Mouse (Mus musculus): Measurements from ENCODE around the gene Slc39a9. TPM values are rescaled to one million over a fixed set of nuclear protein-coding genes. Genes with fewer than 3 reads are reported as not detected.

Gene Slc39a9
- 10 to 100 TPM in 1 of 2 experiments, 1 to 10 TPM in 1; 9.8 to 10.2 TPM for total RNA-seq (2021)
- long read RNA-seq, experiment 1, full-length matches to known transcripts = 4 of 8 reads
- long read RNA-seq, experiment 1, partial matches to known transcripts = 4 of 8 reads
- long read RNA-seq, experiment 1, other reads (novel, unspliced or antisense) = 0 of 8 reads
- long read RNA-seq, experiment 2, full-length matches to known transcripts = 4 of 9 reads
- long read RNA-seq, experiment 2, partial matches to known transcripts = 0 of 9 reads
- long read RNA-seq, experiment 2, other reads (novel, unspliced or antisense) = 5 of 9 reads

DNA sequence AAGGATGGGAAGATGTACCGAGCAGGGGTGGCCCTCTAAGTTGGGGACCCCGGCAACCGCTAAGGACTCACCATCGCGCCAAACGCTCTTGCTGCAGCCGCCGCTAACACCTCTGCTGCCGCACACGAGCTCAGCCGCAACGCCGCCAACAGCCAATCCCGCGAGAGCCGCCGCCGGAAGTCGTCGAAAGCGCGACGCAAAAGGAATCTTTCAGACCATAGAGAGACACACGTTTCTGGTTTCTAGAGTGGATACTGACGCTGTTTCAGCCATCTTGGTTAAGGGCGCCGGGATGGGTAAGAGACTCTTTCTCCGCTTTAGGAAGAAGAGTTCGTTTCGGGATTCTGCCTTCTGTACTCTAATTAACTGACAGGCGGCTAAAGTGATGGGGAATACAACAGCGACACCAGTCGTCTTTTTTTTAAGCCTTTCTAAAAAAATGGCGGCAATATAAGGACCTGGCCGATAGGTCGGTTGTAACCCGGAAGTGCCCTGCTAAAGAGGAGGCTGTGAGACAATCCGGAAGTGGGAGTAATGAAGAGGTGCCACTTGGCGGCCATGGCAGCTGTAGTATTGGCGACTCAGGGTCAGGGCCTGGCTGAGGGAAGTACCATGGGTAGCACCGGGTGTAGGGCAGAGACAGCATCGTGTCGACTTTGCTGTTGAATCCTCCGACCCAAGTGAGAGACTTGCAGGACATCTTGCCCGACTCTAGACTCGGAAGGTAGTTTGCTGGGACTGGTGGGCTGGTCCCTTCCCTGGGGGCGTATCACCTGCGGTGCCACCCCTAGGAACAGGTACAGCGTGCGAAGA lies at the start of gene Slc39a9, which contains the start of gene Erh:
Slc39a9 (plus strand) TSS at position 191 of the 813 bp plus-strand sequence.
Erh (minus strand) TSS at position 649 of the 813 bp plus-strand sequence.
- DNase-seq = peak; percentile 91
- intact Hi-C loops (cut with DNase I; ENCODE audit: low total_unique reads) = no loop called here

DNA sequence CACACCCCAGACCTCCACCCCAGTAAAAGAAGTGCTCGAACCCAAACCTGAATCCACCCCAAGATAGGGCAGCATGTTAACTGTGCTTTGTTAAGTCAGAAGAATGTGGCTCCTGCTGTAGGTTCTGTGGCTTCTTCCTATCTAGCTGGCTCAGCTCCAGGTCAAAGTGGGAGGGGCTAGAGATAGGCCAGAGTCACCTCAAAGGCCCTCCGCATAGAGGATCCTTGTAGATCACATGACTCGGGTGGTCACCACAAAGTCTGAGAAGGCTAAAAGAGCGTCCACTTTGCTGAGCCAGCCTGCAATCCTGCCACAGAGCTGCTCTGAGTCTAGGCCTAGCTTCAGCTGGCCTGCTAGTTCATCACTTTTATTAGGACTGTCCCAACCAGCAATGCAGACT lies 49.5 kb upstream of the Slc39a9 start:
- intact Hi-C loops (cut with DNase I; ENCODE audit: low total_unique reads) = no loop called here
- DNase-seq = no peak

DNA sequence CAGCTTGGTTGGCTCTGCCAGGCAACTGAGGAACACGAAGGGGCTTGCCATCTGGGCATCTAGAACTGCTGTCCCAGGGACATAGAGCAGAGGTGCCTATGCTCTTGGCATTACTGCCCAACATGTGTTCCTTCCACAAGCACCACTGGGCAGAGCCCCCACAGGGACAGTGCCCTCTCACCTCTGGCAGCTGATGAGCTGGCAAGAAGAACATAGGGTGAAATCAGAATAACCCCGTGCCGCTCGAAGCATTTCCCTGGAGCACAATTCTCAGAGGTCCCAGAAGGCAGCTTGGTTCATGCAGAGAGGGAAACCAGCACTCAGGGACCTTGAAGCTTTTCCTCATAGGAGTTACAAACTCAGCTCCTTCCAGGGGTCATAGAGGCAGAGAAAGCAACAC lies 48.9 kb upstream of the Slc39a9 start:
- intact Hi-C loops (cut with DNase I; ENCODE audit: low total_unique reads) = no loop called here
- no peak for DNase-seq

DNA sequence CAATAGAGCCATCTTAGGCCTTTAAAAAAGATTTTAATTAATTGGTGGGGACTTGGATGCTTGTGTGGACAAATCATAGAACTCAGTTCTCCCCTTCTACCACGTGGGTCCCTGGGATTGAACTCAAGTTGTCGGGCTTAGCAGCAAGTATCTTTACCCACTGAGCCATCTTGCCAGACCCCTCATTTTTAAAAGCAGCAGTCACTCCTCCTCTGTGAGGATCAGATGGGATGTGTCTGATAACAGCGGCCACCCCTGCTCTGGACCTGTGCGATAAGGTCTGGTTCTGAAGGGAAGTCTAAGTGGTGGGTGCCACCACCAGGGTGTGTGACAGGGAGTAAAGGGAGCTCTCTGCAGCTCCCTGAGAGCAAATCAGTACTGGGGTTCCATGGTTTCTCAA lies 48.1 kb upstream of the Slc39a9 start:
- DNase-seq = no peak
- intact Hi-C loops (cut with DNase I; ENCODE audit: low total_unique reads) = no loop called here

DNA sequence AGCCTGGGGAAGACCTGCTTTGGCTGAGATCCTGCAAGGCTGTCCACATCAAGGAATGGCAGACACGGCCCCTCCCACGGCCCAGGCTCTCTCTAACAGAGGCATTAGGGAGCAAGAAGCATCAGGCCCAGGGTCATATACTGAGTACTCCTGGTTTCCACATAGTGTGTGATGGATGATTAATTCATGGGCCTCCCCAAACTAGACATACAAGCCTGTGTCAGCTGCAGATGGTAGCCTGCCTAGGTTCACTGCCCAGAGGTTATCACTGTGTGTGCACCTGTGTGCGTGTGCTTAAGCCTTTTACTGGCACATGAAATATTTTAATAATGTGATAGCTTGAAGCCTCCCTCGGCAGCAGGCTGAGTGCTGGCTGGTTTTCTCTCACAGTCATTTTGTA lies 47.7 kb upstream of the Slc39a9 start:
- intact Hi-C loops (cut with DNase I; ENCODE audit: low total_unique reads) = no loop called here

DNA sequence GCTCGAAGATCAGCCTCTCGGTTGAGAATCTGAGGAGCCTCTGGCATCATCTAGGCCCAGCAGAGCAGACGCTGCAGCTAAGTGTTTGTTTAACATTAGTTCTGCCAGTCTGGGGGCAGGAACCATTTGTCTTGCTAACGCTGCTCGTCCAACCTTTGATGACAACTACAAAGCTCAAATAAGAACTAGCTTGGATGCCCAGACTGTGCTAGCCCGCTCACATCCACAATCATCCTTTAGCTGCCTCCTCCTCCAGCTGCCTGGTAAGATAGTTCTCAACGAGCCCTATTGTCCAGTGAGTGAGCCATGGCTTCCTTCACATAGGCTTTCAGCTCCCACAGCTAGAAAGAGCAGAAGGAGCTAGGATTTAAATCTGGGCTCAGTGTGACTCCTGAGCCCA lies 45.4 kb upstream of the Slc39a9 start:
- DNase-seq = no peak
- intact Hi-C loops (cut with DNase I; ENCODE audit: low total_unique reads) = no loop called here

More for the DNA sequence above, 47.7 kb upstream of the Slc39a9 start:
- DNase-seq = no peak

DNA sequence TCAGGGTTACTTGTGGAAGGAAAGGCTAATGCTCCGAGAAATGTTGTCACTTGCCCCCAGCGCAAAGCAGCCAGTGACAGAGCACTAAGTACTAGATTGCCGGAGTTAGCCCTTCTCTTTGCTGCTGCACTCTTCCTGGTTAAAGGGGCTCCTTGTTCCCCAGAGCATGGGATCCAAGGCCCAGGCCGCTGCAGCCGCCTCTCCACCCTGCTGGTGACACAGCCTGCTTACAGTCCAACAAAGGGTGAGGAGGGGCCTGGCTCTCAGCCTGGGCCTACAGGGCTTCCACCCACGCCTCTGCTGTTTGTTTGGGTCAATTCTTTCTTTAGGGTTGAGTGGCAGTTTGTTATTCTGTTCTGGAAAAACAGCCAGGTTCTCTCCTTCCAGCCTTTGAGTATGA lies 44.9 kb upstream of the Slc39a9 start:
- peak; percentile 69 for DNase-seq
- intact Hi-C loops (cut with DNase I; ENCODE audit: low total_unique reads) = no loop called here

DNA sequence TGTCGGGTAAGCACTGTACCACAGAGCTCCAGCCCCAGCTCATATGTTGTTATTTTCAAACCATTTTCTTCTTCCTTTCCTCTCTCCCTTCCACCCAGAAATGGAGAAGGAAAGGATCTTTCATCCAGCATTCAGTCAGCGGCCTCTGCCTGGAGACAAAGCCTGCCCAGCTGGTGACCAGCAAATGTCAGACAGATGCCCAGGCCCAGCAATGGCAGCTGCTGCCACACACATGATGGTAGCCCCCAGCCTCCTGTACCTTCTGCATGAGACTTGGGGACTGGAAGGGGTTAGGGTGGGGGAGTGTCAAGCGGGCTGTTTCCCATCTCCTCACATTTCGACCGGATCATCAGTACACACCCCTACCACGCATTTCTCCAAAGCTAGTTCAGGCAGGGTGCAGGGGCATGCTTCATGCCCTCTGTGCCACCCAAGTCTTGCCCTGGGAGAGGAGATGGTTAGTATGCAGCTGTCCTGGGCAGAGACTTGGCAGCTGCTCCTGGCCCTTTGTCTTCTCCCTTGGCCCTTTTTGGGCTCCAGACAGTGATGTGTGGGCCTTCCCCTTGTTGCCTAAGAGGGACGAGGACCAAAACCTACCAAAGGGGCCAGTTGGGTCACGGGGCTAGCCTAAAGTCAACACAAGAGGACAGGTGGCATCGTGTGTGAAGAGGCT lies 42.0 kb upstream of the Slc39a9 start:
- intact Hi-C loops (cut with DNase I; ENCODE audit: low total_unique reads) = no loop called here
- no peak for DNase-seq

DNA sequence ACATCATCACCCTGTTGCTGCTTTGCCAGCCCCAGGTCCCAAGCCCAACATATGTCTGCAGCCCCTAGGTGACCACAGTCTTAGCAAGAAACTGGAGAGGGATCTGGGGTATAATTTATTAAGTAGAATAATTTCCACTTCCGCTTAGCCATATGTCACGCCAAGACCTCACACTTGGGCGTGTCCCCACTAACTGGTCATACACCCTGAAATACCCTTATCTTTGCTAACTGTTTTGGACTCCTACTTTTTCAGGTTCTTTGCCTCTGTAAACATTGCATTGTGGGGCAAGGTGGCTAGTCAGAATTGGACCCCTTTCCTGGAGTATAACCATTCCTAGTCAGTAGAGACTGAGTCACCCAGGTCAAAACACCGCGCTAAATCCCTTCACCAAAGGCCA lies 41.3 kb upstream of the Slc39a9 start:
- intact Hi-C loops (cut with DNase I; ENCODE audit: low total_unique reads) = no loop called here
- DNase-seq = no peak

DNA sequence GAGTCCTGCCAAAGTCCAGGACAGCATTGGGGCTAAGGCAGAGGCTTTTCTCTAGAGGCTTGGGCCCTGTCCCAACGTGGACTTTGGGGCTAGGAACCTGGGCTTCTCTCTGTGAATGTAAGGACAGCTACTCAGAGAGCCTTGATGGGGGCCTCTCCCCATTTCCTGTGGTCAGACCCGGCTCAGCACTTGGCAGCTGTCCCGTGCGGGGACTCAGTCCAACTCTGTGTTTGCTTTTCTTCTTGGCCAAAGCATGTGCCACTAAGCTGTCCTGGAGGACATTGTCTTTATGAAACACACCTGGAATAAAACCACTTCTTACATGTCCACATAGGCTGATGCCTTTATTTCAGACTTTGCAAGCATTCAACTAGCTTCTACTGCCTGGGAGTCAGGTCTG lies 40.1 kb upstream of the Slc39a9 start:
- intact Hi-C loops (cut with DNase I; ENCODE audit: low total_unique reads) = no loop called here
- DNase-seq = peak; percentile 47

DNA sequence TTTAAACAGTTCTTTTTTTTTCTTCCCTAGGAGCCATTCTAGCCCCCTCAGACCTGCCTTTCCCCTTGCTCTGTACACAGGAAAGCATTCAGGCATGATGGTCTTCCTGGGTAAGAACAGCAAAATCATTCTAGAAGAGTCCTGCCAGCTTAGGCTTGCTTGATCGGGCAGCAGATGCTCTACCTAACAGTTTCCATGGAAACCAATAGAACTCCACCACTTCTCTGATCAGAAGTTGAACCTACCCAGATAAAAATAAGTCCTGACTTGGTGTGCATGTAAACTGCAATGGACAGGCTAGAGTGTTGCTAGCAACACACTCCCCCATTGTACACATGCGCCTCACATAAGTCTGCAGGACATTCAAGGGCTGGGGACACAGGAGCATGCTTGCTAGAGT lies 39.5 kb upstream of the Slc39a9 start:
- DNase-seq = no peak
- intact Hi-C loops (cut with DNase I; ENCODE audit: low total_unique reads) = no loop called here

DNA sequence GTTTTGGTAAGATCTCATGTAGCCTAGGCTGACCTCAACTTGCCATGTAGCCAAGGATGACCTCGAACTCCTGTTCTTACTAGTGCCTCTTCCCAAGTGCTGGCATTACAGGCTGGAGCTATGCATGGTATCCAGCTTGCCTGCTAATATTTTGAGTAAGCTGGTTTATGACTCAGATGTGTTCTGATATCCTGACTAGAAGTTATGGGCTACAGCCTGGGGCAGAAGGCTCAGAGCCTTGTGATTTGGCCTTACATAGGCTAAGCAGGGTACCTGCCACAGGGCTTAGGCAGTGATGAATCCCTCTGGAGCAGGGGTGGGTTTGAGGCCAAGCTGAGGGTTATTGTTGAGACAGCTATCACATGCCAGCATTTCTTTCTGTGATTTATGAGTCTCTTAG lies 35.1 kb upstream of the Slc39a9 start:
- intact Hi-C loops (cut with DNase I; ENCODE audit: low total_unique reads) = no loop called here
- DNase-seq = no peak

DNA sequence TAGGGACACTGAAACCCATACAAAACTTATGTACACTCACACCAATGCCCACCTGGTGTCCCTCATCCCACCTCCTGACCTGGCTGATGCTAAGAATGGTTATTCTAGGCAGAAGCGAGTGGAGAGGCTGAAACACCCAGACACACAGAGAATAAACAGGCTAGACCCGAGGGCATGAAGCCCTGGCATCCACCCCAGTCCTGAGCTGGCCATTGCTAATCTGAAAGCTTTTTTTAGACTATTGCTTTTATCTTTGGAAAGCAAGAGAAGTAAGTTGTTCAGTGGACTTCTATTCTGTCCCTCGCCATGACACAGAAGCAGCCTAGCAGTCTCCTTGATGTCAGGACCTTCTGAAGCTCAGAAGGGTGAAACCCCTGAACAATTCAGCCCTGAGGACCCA lies 33.8 kb upstream of the Slc39a9 start:
- intact Hi-C loops (cut with DNase I; ENCODE audit: low total_unique reads) = no loop called here
- no peak for DNase-seq

DNA sequence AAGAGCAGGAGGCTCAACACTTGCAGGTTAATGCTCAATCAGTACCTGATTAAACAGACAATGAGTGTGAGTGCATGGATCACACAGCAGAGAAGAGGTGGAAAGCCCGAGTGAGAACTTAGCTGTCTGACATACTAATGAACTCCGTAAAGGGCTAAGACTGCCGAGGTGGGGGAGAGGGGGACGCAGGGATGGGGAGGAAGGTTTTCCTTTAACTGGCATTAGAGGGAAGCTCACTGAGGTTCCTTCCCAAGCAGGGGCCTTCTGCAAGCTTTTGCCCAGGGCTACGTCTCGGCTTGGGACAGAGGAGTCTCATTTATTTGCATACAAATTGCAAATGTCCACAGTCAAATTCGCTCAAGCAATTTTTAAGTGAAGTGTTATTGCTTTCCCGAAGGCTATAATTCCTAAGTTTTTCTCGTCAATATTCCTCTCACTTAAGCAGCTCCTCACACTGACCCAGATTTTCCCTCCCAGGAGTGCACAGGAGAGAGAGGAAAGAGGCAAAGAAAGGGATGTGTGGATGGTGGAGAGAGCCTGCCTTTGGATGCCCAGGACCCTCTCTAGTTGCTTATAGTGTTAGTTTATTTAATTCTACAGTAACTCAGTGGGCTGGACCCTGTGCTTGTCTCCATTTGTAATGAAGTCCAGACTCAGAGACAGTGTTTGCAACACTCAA lies 31.4 kb upstream of the Slc39a9 start:
- no peak for DNase-seq
- intact Hi-C loops (cut with DNase I; ENCODE audit: low total_unique reads) = no loop called here

DNA sequence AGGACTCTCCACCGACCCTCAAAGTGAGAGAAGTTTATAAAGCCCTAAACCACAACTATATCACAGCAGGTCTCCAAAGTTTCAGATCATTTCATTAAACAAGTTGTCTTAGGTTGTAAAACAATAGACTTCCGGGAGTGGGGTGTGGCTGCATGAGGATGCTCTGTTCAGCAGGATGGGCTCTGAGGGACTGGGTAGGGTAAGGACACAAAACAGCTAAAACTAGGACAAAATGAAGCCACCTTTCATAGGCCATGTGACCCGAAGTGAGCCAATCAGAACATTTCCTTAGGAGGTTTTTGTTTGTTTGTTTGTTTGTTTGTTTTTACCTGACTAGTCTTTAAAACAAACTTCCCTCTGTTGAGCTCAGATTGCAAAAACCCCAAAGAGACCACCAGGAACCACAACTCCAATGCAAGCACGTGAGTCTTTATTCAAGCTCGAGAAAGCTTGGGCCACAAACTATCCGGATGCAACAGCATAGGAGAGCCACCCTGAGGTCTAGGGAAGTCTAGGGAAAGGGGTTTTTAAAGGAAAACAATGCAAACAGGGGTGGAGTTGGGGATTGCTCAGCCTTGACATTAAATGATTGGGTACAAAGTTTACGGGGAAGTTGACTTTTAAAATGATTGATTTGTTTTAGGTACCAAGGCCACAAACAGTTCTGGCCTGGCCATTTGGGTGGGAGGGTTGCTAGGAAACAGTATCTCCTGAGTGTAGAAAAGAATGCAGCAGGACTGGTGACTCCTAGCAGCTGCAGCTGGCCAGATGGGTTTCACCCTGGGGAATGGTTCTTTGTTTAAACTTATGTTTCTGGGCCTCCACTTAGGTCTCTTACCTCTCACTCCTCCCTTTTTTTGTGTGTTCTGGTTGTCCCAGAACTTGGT lies 28.1 kb upstream of the Slc39a9 start:
- DNase-seq = no peak
- intact Hi-C loops (cut with DNase I; ENCODE audit: low total_unique reads) = no loop called here

DNA sequence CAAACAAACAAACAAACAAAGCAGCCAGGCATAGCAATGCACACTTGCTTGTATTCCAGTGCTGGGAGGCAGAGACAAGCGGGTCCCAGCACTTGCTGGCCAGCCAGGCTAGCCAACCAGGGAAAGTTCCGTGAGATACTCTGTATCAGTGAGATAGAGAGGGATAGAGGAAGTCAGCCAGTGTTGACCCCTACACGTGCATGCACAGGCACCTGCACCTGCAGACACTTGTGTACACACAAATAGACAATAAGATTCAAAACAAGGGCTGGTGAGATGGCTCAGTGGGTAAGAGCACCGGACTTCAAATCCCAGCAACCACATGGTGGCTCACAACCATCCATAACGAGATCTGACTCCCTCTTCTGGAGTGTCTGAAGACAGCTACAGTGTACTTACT lies 23.2 kb upstream of the Slc39a9 start:
- intact Hi-C loops (cut with DNase I; ENCODE audit: low total_unique reads) = no loop called here
- DNase-seq = no peak

DNA sequence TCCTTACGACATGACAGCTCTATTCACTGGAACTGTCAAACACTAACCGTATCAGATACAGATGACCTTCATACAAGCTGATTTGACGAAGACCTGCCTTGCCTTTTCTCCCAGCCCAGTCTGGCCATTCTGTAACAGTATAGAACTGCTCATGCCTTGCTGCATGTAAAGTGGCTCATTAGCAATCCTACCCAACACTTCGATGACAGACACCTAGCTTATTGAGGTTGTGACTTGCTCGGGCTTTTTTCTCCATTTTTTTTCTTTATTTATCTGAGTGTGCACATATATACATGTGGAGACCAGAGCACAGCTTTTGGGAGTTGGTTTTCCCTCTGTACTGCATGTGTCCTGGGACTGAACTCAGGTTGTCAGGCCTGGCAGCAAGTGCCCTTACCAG lies 11.9 kb upstream of the Slc39a9 start:
- no peak for DNase-seq
- intact Hi-C loops (cut with DNase I; ENCODE audit: low total_unique reads) = no loop called here

DNA sequence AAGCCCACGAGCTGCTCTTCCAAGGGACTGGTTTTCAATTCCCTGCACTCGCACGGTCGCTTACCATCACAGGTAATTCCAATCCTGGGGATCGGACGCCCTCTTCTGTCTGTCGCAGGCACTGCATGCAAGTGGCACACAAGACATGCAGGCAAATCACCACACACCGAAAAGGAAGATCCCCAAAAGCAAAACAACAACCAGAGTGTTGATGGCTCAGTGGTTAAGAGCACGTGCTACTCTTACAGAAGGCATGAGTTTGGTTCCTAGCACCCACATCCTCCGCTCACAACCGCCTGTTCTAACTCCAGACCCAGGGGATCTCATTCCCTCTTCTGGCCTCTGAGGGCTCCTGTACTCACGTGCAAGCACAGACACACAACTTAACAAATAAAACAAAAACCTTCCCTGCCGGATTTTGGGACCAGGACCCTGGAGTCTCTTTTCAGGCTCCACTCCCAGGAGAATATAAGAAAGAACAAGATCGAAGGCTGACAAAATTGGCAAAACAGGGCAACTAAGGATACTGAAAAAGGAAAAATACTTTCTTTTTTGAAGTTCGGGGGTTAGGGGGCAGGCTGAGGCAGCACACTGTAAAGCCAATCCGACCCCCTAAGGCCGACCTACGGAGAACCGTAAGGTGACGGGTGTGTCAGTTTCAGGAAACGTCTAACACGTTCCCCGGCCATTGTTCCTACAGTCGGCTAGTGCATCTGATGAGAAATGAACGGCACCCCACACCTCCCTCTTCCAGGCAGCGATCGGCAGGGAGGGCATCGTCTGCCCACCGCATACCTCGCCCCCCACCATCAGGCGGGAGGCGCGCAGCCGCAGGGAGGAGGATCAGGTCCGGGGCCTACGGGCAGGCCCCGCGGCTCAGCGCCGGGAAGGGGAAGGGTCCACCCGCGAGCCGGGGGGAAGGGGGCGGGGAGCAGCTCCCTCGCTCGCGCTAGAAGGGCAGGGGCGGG lies 674 bp upstream of the Slc39a9 start:
- intact Hi-C loops (cut with DNase I; ENCODE audit: low total_unique reads) = no loop called here

More for the DNA sequence above, 674 bp upstream of the Slc39a9 start:
- DNase-seq = peak; percentile 41
